In the genomic region with DNA sequence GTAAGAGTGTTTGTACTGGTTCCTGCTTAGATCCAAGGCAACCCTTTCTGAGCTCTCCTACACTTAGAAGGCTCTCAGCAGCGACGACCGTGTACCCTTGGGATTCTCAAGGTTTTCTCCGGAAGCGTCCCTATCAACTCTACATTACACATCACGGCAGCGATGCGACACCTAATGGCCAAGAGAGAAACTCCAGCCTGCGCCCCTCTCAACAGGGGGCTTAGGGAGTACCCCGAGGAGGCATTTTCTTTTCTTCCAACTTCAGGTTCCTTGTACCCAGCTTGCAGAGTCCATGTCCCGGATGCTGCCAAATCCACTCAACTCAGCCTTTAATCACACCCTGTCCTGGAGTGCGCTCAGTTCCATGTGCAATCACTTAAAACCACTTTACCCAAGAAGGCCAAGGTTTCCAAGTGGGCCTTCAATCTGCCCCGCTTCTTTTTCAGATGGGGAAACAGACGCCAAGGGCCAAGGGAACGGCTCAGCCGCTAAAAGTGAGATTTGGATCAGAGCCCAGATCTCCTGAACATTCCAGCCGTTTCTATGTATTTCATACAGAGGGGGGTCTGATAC, we compare ENCODE assay signal across 8 mouse cellular contexts.
A peak's percentile ranks its signal among the peaks of the same experiment; 100 is the strongest.
DNase-seq lines count a peak whose midpoint lies in the region; ATAC-seq lines count a peak whose summit lies in the region.

No protein-coding gene starts in this region.

- no peak overlapping the region for H3K27ac ChIP-seq in embryonic facial prominence, embryonic 12.5 days
- H3K27ac ChIP-seq in heart, embryonic 15.5 days: no peak overlapping the region
- H3K27ac ChIP-seq in liver, embryonic 16.5 days (ENCODE audit: low read length): no peak overlapping the region
- H3K27ac ChIP-seq in neural tube, embryonic 13.5 days (replicated peaks): no peak overlapping the region

- H3K27me3 ChIP-seq in embryonic facial prominence, embryonic 12.5 days: no peaks in the 10 kb centered on the region
- no peaks in the 10 kb centered on the region for H3K27me3 ChIP-seq in heart, embryonic 15.5 days
- no peaks in the 10 kb centered on the region for H3K27me3 ChIP-seq in liver, embryonic 16.5 days (ENCODE audit: control insufficient read depth, insufficient read depth, low read depth, low read length)
- H3K27me3 ChIP-seq in neural tube, embryonic 13.5 days: no peaks in the 10 kb centered on the region; the same call in 1 of the 2 replicates

- ATAC-seq in embryonic facial prominence, embryonic 12.5 days (ENCODE audit: insufficient number of reproducible peaks, insufficient read depth, low FRiP score, low TSS enrichment): peak; percentile 54
- ATAC-seq in heart, embryonic 15.5 days (replicated peaks; ENCODE audit: insufficient number of reproducible peaks, insufficient read depth, low FRiP score, low read depth): no peak
- ATAC-seq in liver, embryonic 16.5 days (ENCODE audit: low read depth): no peak
- peak; percentile 37; the same call in 1 of the 2 replicates for ATAC-seq in neural tube, embryonic 13.5 days (ENCODE audit: low read depth)

- H3K4me1 ChIP-seq in embryonic facial prominence, embryonic 12.5 days: peaks cover 16% of the 10 kb centered on the region
- H3K4me1 ChIP-seq in heart, embryonic 15.5 days (replicated peaks): peaks cover 16% of the 10 kb centered on the region
- peaks cover 5% of the 10 kb centered on the region for H3K4me1 ChIP-seq in liver, embryonic 16.5 days (ENCODE audit: control insufficient read depth, low read depth, low read length)
- peaks cover 18% of the 10 kb centered on the region for H3K4me1 ChIP-seq in neural tube, embryonic 13.5 days (replicated peaks)

- no peaks in the 10 kb centered on the region for H3K36me3 ChIP-seq in embryonic facial prominence, embryonic 12.5 days
- H3K36me3 ChIP-seq in heart, embryonic 15.5 days: no peaks in the 10 kb centered on the region
- H3K36me3 ChIP-seq in liver, embryonic 16.5 days (ENCODE audit: control insufficient read depth, insufficient read depth): no peaks in the 10 kb centered on the region
- no peaks in the 10 kb centered on the region for H3K36me3 ChIP-seq in neural tube, embryonic 13.5 days

- peak; percentile 72 for DNase-seq in CD4-positive, CD25-positive, alpha-beta regulatory T cell, adult 2 months (ENCODE audit: low read depth, low spot score)
- peak; percentile 74 for DNase-seq in adrenal gland, postnatal 14 days
- peak; percentile 80 for DNase-seq in kidney, postnatal 10 days
- peak; percentile 81 for DNase-seq in thymus, postnatal 0 days (ENCODE audit: low spot score)

- WGBS in embryonic facial prominence, embryonic 12.5 days: 6% methylated on average over 17 of the region's 17 CpGs
- 10% methylated on average over 17 of the region's 17 CpGs for WGBS in heart, embryonic 15.5 days
- 15% methylated on average over 17 of the region's 17 CpGs for WGBS in liver, embryonic 16.5 days (ENCODE audit: insufficient replicate concordance)
- WGBS in neural tube, embryonic 13.5 days: 19% methylated on average over 17 of the region's 17 CpGs

- no peak overlapping the region; the same call in 1 of the 2 replicates for H3K4me3 ChIP-seq in embryonic facial prominence, embryonic 12.5 days
- H3K4me3 ChIP-seq in heart, embryonic 15.5 days: peak overlapping the region; percentile 38
- H3K4me3 ChIP-seq in liver, embryonic 16.5 days (ENCODE audit: low read depth, low read length): no peak overlapping the region
- H3K4me3 ChIP-seq in neural tube, embryonic 13.5 days: no peak overlapping the region; the same call in 1 of the 2 replicates

- 0 out of 2 replicates have a peak overlapping the region, but pooled peaks have one; percentile 10 for H3K9ac ChIP-seq in embryonic facial prominence, embryonic 12.5 days
- peak overlapping the region; percentile 43; the same call in 1 of the 2 replicates for H3K9ac ChIP-seq in heart, embryonic 15.5 days
- no peak overlapping the region for H3K9ac ChIP-seq in liver, embryonic 16.5 days (ENCODE audit: low read depth, low read length)
- no peak overlapping the region for H3K9ac ChIP-seq in neural tube, embryonic 13.5 days

- peak overlapping the region; percentile 44 for H3K4me2 ChIP-seq in embryonic facial prominence, embryonic 12.5 days (replicated peaks)
- H3K4me2 ChIP-seq in heart, embryonic 15.5 days: peak overlapping the region; percentile 71
- peak overlapping the region; percentile 52 for H3K4me2 ChIP-seq in liver, embryonic 16.5 days (ENCODE audit: low read depth, low read length)
- H3K4me2 ChIP-seq in neural tube, embryonic 13.5 days: peak overlapping the region; percentile 42

- H3K9me3 ChIP-seq in embryonic facial prominence, embryonic 12.5 days: no peaks in the 10 kb centered on the region
- H3K9me3 ChIP-seq in heart, embryonic 15.5 days (replicated peaks): no peaks in the 10 kb centered on the region
- no peaks in the 10 kb centered on the region for H3K9me3 ChIP-seq in liver, embryonic 16.5 days (replicated peaks; ENCODE audit: control insufficient read depth, low read length)
- no peaks in the 10 kb centered on the region for H3K9me3 ChIP-seq in neural tube, embryonic 13.5 days

Comparison
In these comparisons a context has a peak if more than half of its experiments do, and no peak if none do; other contexts are left out.
1. ATAC-seq: peak in embryonic facial prominence, embryonic 12.5 days (single experiment) and neural tube, embryonic 13.5 days (single experiment); none in heart, embryonic 15.5 days (single experiment) and liver, embryonic 16.5 days (single experiment).
2. H3K9ac ChIP-seq: peak in embryonic facial prominence, embryonic 12.5 days (single experiment) and heart, embryonic 15.5 days (single experiment); none in liver, embryonic 16.5 days (single experiment) and neural tube, embryonic 13.5 days (single experiment).
3. Peak in every context shown above with its lines, with median percentiles within 50 percentile points of each other: DNase-seq and H3K4me2 ChIP-seq.